Mouse (Mus musculus): Measurements from ENCODE around the gene Tmc5. TPM values are rescaled to one million over a fixed set of nuclear protein-coding genes. Genes with fewer than 3 reads are reported as not detected.

Tmc5 gene
- polyA plus RNA-seq, 1 experiment from 2014 or later, result 0.11 TPM

- under 1% methylated on average over 66 of the region's 66 CpGs for WGBS
These were observed 108.2 kb downstream of the Tmc5 start, which contains the start of gene Gde1 for GRCm38 (mm10) chr7:118705101-118705961. Gde1 (minus strand) TSS chr7:118705778.

GRCm38 (mm10) chr7:118706051-118706450 is 109.0 kb downstream of the Tmc5 start:
- Histone ChIP-seq H3K9me3 (no peaks in the 10 kb centered on the region), H3K4me3 (peak overlapping the region; percentile 85), H3K27me3 (ENCODE audit: poor library complexity, severe bottlenecking) (no peaks in the 10 kb centered on the region), H3K27ac (peak overlapping the region; percentile 95), H3K4me1 (peaks cover 34% of the 10 kb centered on the region), H3K36me3 (replicated peaks) (peaks cover 25% of the 10 kb centered on the region)
- 37% methylated on average over 6 of the region's 6 CpGs for WGBS
- DNase-seq (ENCODE audit: extremely low spot score, low spot score), result no peak

More at GRCm38 (mm10) chr7:118705101-118705961, 108.2 kb downstream of the Tmc5 start, which contains the start of gene Gde1:
- peak; percentile 95 for DNase-seq (ENCODE audit: extremely low spot score, low spot score)
- peak within 1 kb of the TSS; percentile 95 for H3K27ac ChIP-seq
- H3K27me3 ChIP-seq (ENCODE audit: poor library complexity, severe bottlenecking), result no peaks in the 10 kb centered on the region
- peaks cover 31% of the 10 kb centered on the region for H3K36me3 ChIP-seq (replicated peaks)
- peaks cover 34% of the 10 kb centered on the region for H3K4me1 ChIP-seq
- H3K4me3 ChIP-seq, result peak within 1 kb of the TSS; percentile 85
- H3K9me3 ChIP-seq, result no peaks in the 10 kb centered on the region

- no peaks in the 10 kb centered on the region for H3K9me3 ChIP-seq
- no peak overlapping the region for H3K4me3 ChIP-seq
- peaks cover 34% of the 10 kb centered on the region for H3K4me1 ChIP-seq
- no peaks in the 10 kb centered on the region for H3K27me3 ChIP-seq (ENCODE audit: poor library complexity, severe bottlenecking)
- peaks cover 21% of the 10 kb centered on the region for H3K36me3 ChIP-seq (replicated peaks)
- 91% methylated on average over 5 of the region's 5 CpGs for WGBS
- no peak for DNase-seq (ENCODE audit: extremely low spot score, low spot score)
- 0 out of 2 replicates have a peak overlapping the region, but pooled peaks have one; percentile 95 for H3K27ac ChIP-seq
These were observed 109.4 kb downstream of the Tmc5 start for GRCm38 (mm10) chr7:118706488-118706887.

GRCm38 (mm10) chr7:118707216-118707615 is 110.1 kb downstream of the Tmc5 start:
- DNase-seq (ENCODE audit: extremely low spot score, low spot score), result no peak
- Histone ChIP-seq H3K27ac (no peak overlapping the region), H3K4me3 (no peak overlapping the region), H3K9me3 (no peaks in the 10 kb centered on the region), H3K36me3 (replicated peaks) (peaks cover 15% of the 10 kb centered on the region), H3K27me3 (ENCODE audit: poor library complexity, severe bottlenecking) (no peaks in the 10 kb centered on the region), H3K4me1 (peaks cover 34% of the 10 kb centered on the region)
- WGBS, result 77% methylated on average over 2 of the region's 2 CpGs

- no peak for DNase-seq (ENCODE audit: extremely low spot score, low spot score)
- peaks cover 9% of the 10 kb centered on the region for H3K36me3 ChIP-seq (replicated peaks)
- H3K4me3 ChIP-seq, result no peak overlapping the region
- H3K27ac ChIP-seq, result no peak overlapping the region
- H3K27me3 ChIP-seq (ENCODE audit: poor library complexity, severe bottlenecking), result no peaks in the 10 kb centered on the region
- peaks cover 37% of the 10 kb centered on the region for H3K4me1 ChIP-seq
- H3K9me3 ChIP-seq, result no peaks in the 10 kb centered on the region
- 76% methylated on average over 4 of the region's 4 CpGs for WGBS
These were observed 110.9 kb downstream of the Tmc5 start for GRCm38 (mm10) chr7:118708002-118708401.

- H3K4me3 ChIP-seq, result no peak overlapping the region
- H3K36me3 ChIP-seq (replicated peaks), result peaks cover 16% of the 10 kb centered on the region
- no peaks in the 10 kb centered on the region for H3K27me3 ChIP-seq (ENCODE audit: poor library complexity, severe bottlenecking)
- no peak overlapping the region for H3K27ac ChIP-seq
- WGBS, result 72% methylated on average over 5 of the region's 5 CpGs
- H3K9me3 ChIP-seq, result no peaks in the 10 kb centered on the region
- DNase-seq (ENCODE audit: extremely low spot score, low spot score), result no peak
- H3K4me1 ChIP-seq, result peaks cover 24% of the 10 kb centered on the region
These were observed 113.7 kb downstream of the Tmc5 start for GRCm38 (mm10) chr7:118710776-118711175.

- Histone ChIP-seq H3K9me3 (no peaks in the 10 kb centered on the region), H3K27ac (peak within 1 kb of the TSS; percentile 88), H3K36me3 (replicated peaks) (peaks cover 28% of the 10 kb centered on the region), H3K4me1 (peaks cover 16% of the 10 kb centered on the region), H3K27me3 (ENCODE audit: poor library complexity, severe bottlenecking) (no peaks in the 10 kb centered on the region), H3K4me3 (peak within 1 kb of the TSS; percentile 92)
- DNase-seq (ENCODE audit: extremely low spot score, low spot score), result peak; percentile 94
- WGBS, result 1% methylated on average over 48 of the region's 48 CpGs
These were observed 115.4 kb downstream of the Tmc5 start, which contains the start of gene Ccp110 for GRCm38 (mm10) chr7:118712228-118713173. Ccp110 (plus strand) TSS chr7:118712552.

GRCm38 (mm10) chr7:118714873-118715272 is 117.8 kb downstream of the Tmc5 start:
- Histone ChIP-seq H3K27me3 (ENCODE audit: poor library complexity, severe bottlenecking) (no peaks in the 10 kb centered on the region), H3K4me3 (no peak overlapping the region), H3K9me3 (no peaks in the 10 kb centered on the region), H3K27ac (no peak overlapping the region), H3K36me3 (replicated peaks) (peaks cover 51% of the 10 kb centered on the region), H3K4me1 (peaks cover 16% of the 10 kb centered on the region)
- 93% methylated on average over 1 of the region's 1 CpGs for WGBS
- no peak for DNase-seq (ENCODE audit: extremely low spot score, low spot score)

- 96% methylated on average over 4 of the region's 4 CpGs for WGBS
- Histone ChIP-seq H3K36me3 (replicated peaks) (peaks cover 83% of the 10 kb centered on the region), H3K4me1 (peaks cover 12% of the 10 kb centered on the region), H3K27me3 (ENCODE audit: poor library complexity, severe bottlenecking) (no peaks in the 10 kb centered on the region), H3K4me3 (no peak overlapping the region), H3K9me3 (no peaks in the 10 kb centered on the region), H3K27ac (no peak overlapping the region)
- DNase-seq (ENCODE audit: extremely low spot score, low spot score), result no peak
These were observed 121.0 kb downstream of the Tmc5 start for GRCm38 (mm10) chr7:118718066-118718465.

- H3K27me3 ChIP-seq (ENCODE audit: poor library complexity, severe bottlenecking), result no peaks in the 10 kb centered on the region
- no peak for DNase-seq (ENCODE audit: extremely low spot score, low spot score)
- H3K27ac ChIP-seq, result no peak overlapping the region
- H3K4me3 ChIP-seq, result no peak overlapping the region
- H3K36me3 ChIP-seq (replicated peaks), result peaks cover 96% of the 10 kb centered on the region
- WGBS, result 89% methylated on average over 9 of the region's 9 CpGs
- no peaks in the 10 kb centered on the region for H3K4me1 ChIP-seq
- no peaks in the 10 kb centered on the region for H3K9me3 ChIP-seq
These were observed 126.8 kb downstream of the Tmc5 start for GRCm38 (mm10) chr7:118723927-118724326.

Measured in forebrain, embryonic 10.5 days (tissue).